Mouse (Mus musculus): ENCODE measurements around the gene Gm17577.
"Not testable (repeated sequence)": the region's sequence is repeated elsewhere in the genome, so short reads cannot be mapped to it uniquely, and the experiment has no call there.

DNA sequence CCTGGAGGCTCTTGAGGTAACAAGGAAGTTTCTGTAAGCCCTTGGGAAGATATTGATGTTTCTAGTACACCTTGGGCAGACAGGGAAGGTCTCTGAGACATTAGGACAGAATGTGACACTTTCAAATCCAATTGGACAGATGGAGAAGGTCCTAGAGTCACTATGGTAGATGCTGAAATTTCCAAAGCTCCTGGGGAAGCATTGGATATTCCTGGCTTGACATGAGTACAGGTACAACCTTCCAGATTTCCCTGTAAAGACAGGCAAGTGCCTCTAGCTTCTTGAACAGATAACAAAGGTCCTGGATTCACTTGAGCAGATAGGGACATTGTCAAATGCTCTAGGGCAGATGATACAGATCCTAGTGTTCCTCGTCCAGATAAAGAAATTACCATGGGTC, 24.3 kb downstream of the Gm17577 start, which contains the start of gene Srsx:
- not testable (repeated sequence) for TF ChIP-seq CTCF (IDR thresholded peaks at IDR 0.05; ENCODE audit: low read depth); EP300 (optimal IDR thresholded peaks at IDR 0.05)

All from stomach, postnatal 0 days (tissue).